Mouse (Mus musculus) erythroblast, embryonic 14.5 days (primary cell): ENCODE data around the gene Pelp1.

Experiments used
- GATA1 ChIP-seq: IDR thresholded peaks from 2 replicates; pipeline ENCODE4 v1.6.1; 2012; ENCODE audit warnings: low read length, inconsistent platforms, mixed read lengths
- TAL1 ChIP-seq: IDR thresholded peaks from 3 replicates; pipeline ENCODE4 v1.6.1; 2012; ENCODE audit warnings: low read length, inconsistent platforms, mixed read lengths

DNA sequence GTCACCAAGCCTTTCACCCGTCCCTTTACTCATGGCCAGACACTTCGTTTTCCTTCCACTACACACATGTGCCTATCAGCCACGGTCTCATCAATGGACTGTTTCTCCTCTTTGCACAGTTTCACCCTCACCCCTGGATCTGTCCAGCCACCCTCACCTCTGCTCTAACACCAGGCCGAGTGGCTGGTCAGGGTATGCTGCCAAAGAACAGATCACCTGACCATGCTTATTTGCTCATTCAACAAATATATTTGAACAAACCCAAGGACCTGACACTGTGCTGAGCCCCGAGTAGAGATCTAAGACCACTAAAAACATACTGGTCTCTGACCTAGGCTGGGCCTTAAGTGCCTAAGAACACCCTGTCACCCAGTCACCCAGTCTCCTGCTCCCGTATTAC, 34.8 kb upstream of the Pelp1 start:
- no peak for TF ChIP-seq TAL1
- no peak for TF ChIP-seq GATA1
